Mouse (Mus musculus): ENCODE results near the gene Sptan1. TPM values are rescaled to one million over a fixed set of nuclear protein-coding genes. Genes with fewer than 3 reads are reported as not detected.

Gene Sptan1
- polyA plus RNA-seq, 1 experiment from 2014 or later, result 91.7 TPM

Small RNA genes within 50 kb of the gene (microRNA-seq; reads per million reads assigned to microRNA genes)
- gene Mir6997, result 1.5 reads per million

Other genes with a start within 250 kb of the Sptan1 start
- not detected in 2 replicates for gene Gm13420, start 213.9 kb upstream of the Sptan1 start, polyA plus RNA-seq (2016; fragmentation: Nextera tagmentation; extraction: Ambion mirVana)
- gene Gm13547, start 206.2 kb upstream of the Sptan1 start, polyA plus RNA-seq (2016; fragmentation: Nextera tagmentation; extraction: Ambion mirVana), result 0.56 TPM in 1 of 2 replicates, not detected in the other
- 48.1 and 48.6 TPM in 2 replicates for gene Coq4, start 178.1 kb upstream of the Sptan1 start, polyA plus RNA-seq (2016; fragmentation: Nextera tagmentation; extraction: Ambion mirVana)
- 54.2 and 62.4 TPM in 2 replicates for gene Trub2, start 177.1 kb upstream of the Sptan1 start, polyA plus RNA-seq (2016; fragmentation: Nextera tagmentation; extraction: Ambion mirVana)
- gene Slc27a4, start 162.9 kb upstream of the Sptan1 start, polyA plus RNA-seq (2016; fragmentation: Nextera tagmentation; extraction: Ambion mirVana), result 16.9 and 18.1 TPM in 2 replicates
- 22.3 TPM in 2 replicates for gene Urm1, start 145.5 kb upstream of the Sptan1 start, polyA plus RNA-seq (2016; fragmentation: Nextera tagmentation; extraction: Ambion mirVana)
- 39.1 and 42.5 TPM in 2 replicates for gene Cercam, start 96.4 kb upstream of the Sptan1 start, polyA plus RNA-seq (2016; fragmentation: Nextera tagmentation; extraction: Ambion mirVana)
- gene Odf2, start 76.3 kb upstream of the Sptan1 start, polyA plus RNA-seq (2016; fragmentation: Nextera tagmentation; extraction: Ambion mirVana), result 116 and 133 TPM in 2 replicates
- 70.2 and 70.4 TPM in 2 replicates for gene Gle1, start 30.1 kb upstream of the Sptan1 start, polyA plus RNA-seq (2016; fragmentation: Nextera tagmentation; extraction: Ambion mirVana)
- gene Wdr34, start 83.3 kb downstream of the Sptan1 start, polyA plus RNA-seq (2016; fragmentation: Nextera tagmentation; extraction: Ambion mirVana), result 26.6 and 30.5 TPM in 2 replicates
- 777 and 858 TPM in 2 replicates for gene Set, start 91.8 kb downstream of the Sptan1 start, polyA plus RNA-seq (2016; fragmentation: Nextera tagmentation; extraction: Ambion mirVana)
- 12.1 and 13.5 TPM in 2 replicates for gene Pkn3, start 112.1 kb downstream of the Sptan1 start, polyA plus RNA-seq (2016; fragmentation: Nextera tagmentation; extraction: Ambion mirVana)
- gene Zdhhc12, start 128.1 kb downstream of the Sptan1 start, polyA plus RNA-seq (2016; fragmentation: Nextera tagmentation; extraction: Ambion mirVana), result 36.8 and 41.9 TPM in 2 replicates
- gene Zer1, start 159.0 kb downstream of the Sptan1 start, polyA plus RNA-seq (2016; fragmentation: Nextera tagmentation; extraction: Ambion mirVana), result 6.0 and 8.3 TPM in 2 replicates
- gene Tbc1d13, start 168.2 kb downstream of the Sptan1 start, polyA plus RNA-seq (2016; fragmentation: Nextera tagmentation; extraction: Ambion mirVana), result 6.0 and 6.3 TPM in 2 replicates
- gene Endog, start 205.9 kb downstream of the Sptan1 start, polyA plus RNA-seq (2016; fragmentation: Nextera tagmentation; extraction: Ambion mirVana), result 16.9 and 18.6 TPM in 2 replicates
- gene Spout1, start 212.9 kb downstream of the Sptan1 start, polyA plus RNA-seq (2016; fragmentation: Nextera tagmentation; extraction: Ambion mirVana), result 88.5 and 89.0 TPM in 2 replicates
- 8.3 and 10.6 TPM in 2 replicates for gene Kyat1, start 240.3 kb downstream of the Sptan1 start, polyA plus RNA-seq (2016; fragmentation: Nextera tagmentation; extraction: Ambion mirVana)